19 mouse cellular contexts compared by ENCODE assay signal in the genomic region with DNA sequence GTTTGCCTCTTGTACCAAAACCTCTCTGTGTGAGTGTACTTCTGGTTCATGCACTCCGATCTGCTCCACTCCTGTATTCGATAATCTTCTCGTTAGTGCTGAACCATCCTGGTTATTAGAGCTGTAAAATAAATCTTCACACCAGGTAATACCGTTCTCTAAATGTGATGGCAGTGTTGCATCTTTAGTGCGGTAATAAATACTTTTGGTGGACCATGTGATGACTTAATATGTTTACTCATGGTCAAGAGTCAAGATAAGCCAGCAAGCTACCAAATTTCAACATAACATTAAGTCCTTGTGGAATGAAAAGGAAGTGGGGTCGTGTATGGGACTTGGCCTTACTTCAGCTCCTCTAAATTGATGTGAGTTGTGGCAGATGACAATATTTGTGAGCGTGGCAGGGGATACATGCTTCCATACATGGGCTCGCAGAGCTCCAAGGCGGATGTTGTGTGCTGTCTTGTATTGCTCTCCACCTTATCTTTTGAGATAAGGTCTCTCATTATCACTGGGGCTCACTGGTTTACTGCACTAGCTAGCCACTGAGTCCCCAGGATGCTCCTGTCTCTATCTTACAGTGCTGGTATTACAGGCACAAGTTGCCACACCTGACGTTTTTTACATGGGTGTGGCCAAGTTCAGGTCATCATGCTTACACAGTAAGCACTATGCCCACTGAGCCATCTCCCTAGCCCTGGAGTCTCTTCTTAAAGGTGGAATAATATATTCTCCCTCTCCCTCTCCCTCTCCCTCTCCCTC.
DNase-seq lines count a peak whose midpoint lies in the region; ATAC-seq and TF ChIP-seq lines count a peak whose summit lies in the region.
"Had no signal": no experiment of that assay in that cellular context is flagged by ENCODE, and none has a peak within 500 bp of the region (broad histone marks: within the 10 kb centered on the region; RNA-seq: fewer than 3 reads in every experiment).

No protein-coding gene starts in this region.

- no peak overlapping the region for H3K4me2 ChIP-seq in liver, embryonic 11.5 days
- no peak overlapping the region for H3K4me2 ChIP-seq in intestine, postnatal 0 days (replicated peaks; ENCODE audit: low read depth)
- H3K4me2 ChIP-seq: embryonic facial prominence, embryonic 15.5 days; hindbrain, embryonic 13.5 days had no signal

- no peak overlapping the region for H3K27ac ChIP-seq in liver, adult 2 months (replicated peaks; ENCODE audit: insufficient read depth, low read depth, low read length)
- no peak overlapping the region for H3K27ac ChIP-seq in liver, embryonic 11.5 days (ENCODE audit: low read depth, low read length)
- no peak overlapping the region for H3K27ac ChIP-seq in intestine, postnatal 0 days (ENCODE audit: low read depth, low read length)
- H3K27ac ChIP-seq: embryonic facial prominence, embryonic 15.5 days; forebrain, embryonic 10.5 days; gastrocnemius, adult 2 months; heart, embryonic 10.5 days; hindbrain, embryonic 13.5 days had no signal

- H3K79me2 ChIP-seq in liver, adult 2 months (ENCODE audit: control insufficient read depth, insufficient read depth, low read length): no peaks in the 10 kb centered on the region

- H3K4me3 ChIP-seq in liver, adult 2 months (ENCODE audit: insufficient read depth, low read depth, low read length): no peak overlapping the region
- no peak overlapping the region for H3K4me3 ChIP-seq in liver, embryonic 11.5 days (ENCODE audit: low read depth, low read length)
- no peak overlapping the region for H3K4me3 ChIP-seq in lung, adult 2 months (replicated peaks; ENCODE audit: extremely low read depth, low read depth, low read length)
- no peak overlapping the region for H3K4me3 ChIP-seq in intestine, postnatal 0 days (ENCODE audit: low read depth, low read length)
- H3K4me3 ChIP-seq: embryonic facial prominence, embryonic 15.5 days; erythroblast, embryonic 14.5 days; forebrain, embryonic 10.5 days; gastrocnemius, adult 2 months; heart, embryonic 10.5 days; hindbrain, embryonic 13.5 days had no signal

- H3K4me1 ChIP-seq in liver, adult 2 months (ENCODE audit: control insufficient read depth, insufficient read depth, low read length): no peaks in the 10 kb centered on the region
- H3K4me1 ChIP-seq in liver, embryonic 11.5 days (replicated peaks; ENCODE audit: control insufficient read depth, insufficient read depth, low read length): no peaks in the 10 kb centered on the region
- no peaks in the 10 kb centered on the region for H3K4me1 ChIP-seq in lung, adult 2 months (ENCODE audit: control insufficient read depth, insufficient read depth, low read length)
- H3K4me1 ChIP-seq in intestine, postnatal 0 days (replicated peaks; ENCODE audit: control insufficient read depth, insufficient read depth, low read length): no peaks in the 10 kb centered on the region
- H3K4me1 ChIP-seq: embryonic facial prominence, embryonic 15.5 days; forebrain, embryonic 10.5 days; hindbrain, embryonic 13.5 days had no signal

- no peak for TF ChIP-seq POLR2A in liver, adult 2 months (IDR thresholded peaks at IDR 0.05; ENCODE audit: extremely low read depth, insufficient read depth, low read length)
- no peak for TF ChIP-seq POLR2A in lung, adult 2 months (IDR thresholded peaks at IDR 0.05; ENCODE audit: borderline replicate concordance, extremely low read depth, low read depth, low read length)

- peak; percentile 7 for DNase-seq in liver, adult 2 months (ENCODE audit: extremely low read depth, low read depth, low spot score)
- DNase-seq in liver, embryonic 11.5 days (ENCODE audit: low spot score): no peak
- DNase-seq in lung, postnatal 36 days: peak; percentile 18
- DNase-seq in lung, adult 2 months: no peak
- DNase-seq in adrenal gland, adult (ENCODE audit: inconsistent age in 2 of 2, low spot score in 1 of 2): no peak
- DNase-seq: adrenal gland, postnatal 10 days; cerebellum, adult 11 months; cerebellum, adult 8-10 months; cerebellum, postnatal 14 days; embryo, embryonic 11 days; gastrocnemius, adult 2 months; gastrocnemius, postnatal 25 days; heart, postnatal 10 days had no signal

- no peaks in the 10 kb centered on the region for H3K9me3 ChIP-seq in liver, embryonic 11.5 days (ENCODE audit: control insufficient read depth, low read length)
- H3K9me3 ChIP-seq in intestine, postnatal 0 days (ENCODE audit: control insufficient read depth): no peaks in the 10 kb centered on the region
- H3K9me3 ChIP-seq: embryonic facial prominence, embryonic 15.5 days; forebrain, embryonic 10.5 days; heart, embryonic 10.5 days; hindbrain, embryonic 13.5 days had no signal

- ATAC-seq in liver, embryonic 11.5 days (replicated peaks; ENCODE audit: low FRiP score): no peak
- ATAC-seq in intestine, postnatal 0 days: peak; percentile 70

- H3K27me3 ChIP-seq in liver, adult 2 months (ENCODE audit: control insufficient read depth, insufficient read depth, low read length): no peaks in the 10 kb centered on the region
- H3K27me3 ChIP-seq in liver, embryonic 11.5 days (replicated peaks; ENCODE audit: control insufficient read depth, insufficient read depth, low read length): no peaks in the 10 kb centered on the region
- H3K27me3 ChIP-seq in intestine, postnatal 0 days (replicated peaks; ENCODE audit: control insufficient read depth, insufficient read depth, low read length): 0 out of 2 replicates have a peak, but pooled peaks cover 3% of the 10 kb centered on the region
- H3K27me3 ChIP-seq: embryonic facial prominence, embryonic 15.5 days; hindbrain, embryonic 13.5 days had no signal

- no peak for TF ChIP-seq CTCF in liver, adult 2 months (IDR thresholded peaks at IDR 0.05; ENCODE audit: low read depth, low read length)
- no peak for TF ChIP-seq CTCF in lung, adult 2 months (IDR thresholded peaks at IDR 0.05; ENCODE audit: insufficient read depth, low read length)
- TF ChIP-seq CTCF in intestine, postnatal 0 days (IDR thresholded peaks at IDR 0.05; ENCODE audit: low read depth): peak; percentile 35

- no peaks in the 10 kb centered on the region for H3K36me3 ChIP-seq in liver, adult 2 months (ENCODE audit: control insufficient read depth, insufficient read depth, low read length)
- no peaks in the 10 kb centered on the region for H3K36me3 ChIP-seq in liver, embryonic 11.5 days (ENCODE audit: control insufficient read depth, insufficient read depth, low read length)
- no peaks in the 10 kb centered on the region for H3K36me3 ChIP-seq in intestine, postnatal 0 days (ENCODE audit: control insufficient read depth, insufficient read depth)
- H3K36me3 ChIP-seq: embryonic facial prominence, embryonic 15.5 days; forebrain, embryonic 10.5 days; heart, embryonic 10.5 days; hindbrain, embryonic 13.5 days had no signal

- no peak overlapping the region for H3K9ac ChIP-seq in liver, adult 2 months (ENCODE audit: low read depth, low read length)
- no peak overlapping the region for H3K9ac ChIP-seq in liver, embryonic 11.5 days (ENCODE audit: low read depth, low read length)
- H3K9ac ChIP-seq in intestine, postnatal 0 days (ENCODE audit: low read depth, low read length): no peak overlapping the region
- H3K9ac ChIP-seq: embryonic facial prominence, embryonic 15.5 days; hindbrain, embryonic 13.5 days had no signal

- WGBS in liver, adult 2 months: 47% methylated on average over 10 of the region's 10 CpGs
- WGBS in liver, embryonic 11.5 days: 65% methylated on average over 10 of the region's 10 CpGs
- 35% methylated on average over 10 of the region's 10 CpGs for WGBS in lung, adult 2 months
- 29% methylated on average over 10 of the region's 10 CpGs for WGBS in intestine, postnatal 0 days

Comparison
In these comparisons a context has a peak if more than half of its experiments do, and no peak if none do; other contexts are left out.
1. DNase-seq: peak in liver, adult 2 months (single experiment) and lung, postnatal 36 days (single experiment); none in liver, embryonic 11.5 days (single experiment), lung, adult 2 months (single experiment) and adrenal gland, adult (0 of 2).